Mouse (Mus musculus) MEL (cell line): ENCODE data around the gene Kcnb1. TPM values are rescaled to one million over a fixed set of nuclear protein-coding genes. Genes with fewer than 3 reads are reported as not detected.
"Not testable (repeated sequence)": the region's sequence is repeated elsewhere in the genome, so short reads cannot be mapped to it uniquely, and the experiment has no call there.

ENCODE experiments used
- DNase-seq: peaks from one replicate; pipeline ENCODE4 v3.0.0; 2011; ENCODE audit warnings: low read depth, low spot score
- H3K27ac ChIP-seq: 2 replicates; pipeline ENCODE4 v1.5.1; 2012; ENCODE audit warnings: low read depth, mild to moderate bottlenecking, control low read depth, low read length, moderate library complexity; ENCODE audit not compliant: control insufficient read depth
- H3K27me3 ChIP-seq, 2 experiments: fragments of 150-350 bp in 1 of 2; sonication (generic) in 1 of 2; 2 replicates each; pipeline ENCODE4 v1.6.1; 2012; ENCODE audit warnings: low read length in 2 of 2, mild to moderate bottlenecking in 2 of 2, improper control_type of control experiment in 1 of 2, moderate library complexity in 1 of 2; ENCODE audit not compliant: insufficient read depth in 2 of 2, control insufficient read depth in 1 of 2
- H3K36me3 ChIP-seq, 2 experiments: 2 replicates each; pipeline ENCODE4 v1.6.1; 2012 to 2014; ENCODE audit warnings: low read length in 2 of 2, improper control_type of control experiment in 1 of 2, inconsistent platforms in 1 of 2, mild to moderate bottlenecking in 1 of 2; ENCODE audit not compliant: insufficient read depth in 2 of 2, control insufficient read depth in 1 of 2
- H3K4me1 ChIP-seq, 2 experiments: fragments of 150-350 bp in 1 of 2; sonication (generic) in 1 of 2; 2 replicates each; pipeline ENCODE4 v1.6.1; 2012; ENCODE audit warnings: low read length in 2 of 2, improper control_type of control experiment in 1 of 2, mild to moderate bottlenecking in 1 of 2; ENCODE audit not compliant: insufficient read depth in 2 of 2, control insufficient read depth in 1 of 2
- H3K4me3 ChIP-seq, 2 experiments: fragments of 150-350 bp in 1 of 2; sonication (generic) in 1 of 2; 2 replicates each; pipeline ENCODE4 v1.5.1; 2012; ENCODE audit warnings: low read depth in 2 of 2, low read length in 2 of 2, mild to moderate bottlenecking in 2 of 2, moderate library complexity in 2 of 2, control low read depth in 1 of 2, improper control_type of control experiment in 1 of 2; ENCODE audit not compliant: control insufficient read depth in 1 of 2, insufficient read depth in 1 of 2
- H3K79me2 ChIP-seq: 2 replicates; pipeline ENCODE4 v1.6.1; 2012; ENCODE audit warnings: mild to moderate bottlenecking, low read length, moderate library complexity; ENCODE audit not compliant: control insufficient read depth, poor library complexity, insufficient read depth
- H3K9ac ChIP-seq: 2 replicates; pipeline ENCODE4 v1.6.1; 2012; ENCODE audit warnings: low read depth, mild to moderate bottlenecking, control low read depth, low read length, moderate library complexity; ENCODE audit not compliant: control insufficient read depth, poor library complexity, severe bottlenecking
- H3K9me3 ChIP-seq: fragments of 150-350 bp; sonication (generic); replicated peaks from 2 replicates; pipeline ENCODE4 v1.6.1; 2012; ENCODE audit warnings: mild to moderate bottlenecking, low read length, improper control_type of control experiment, moderate library complexity; ENCODE audit not compliant: insufficient read depth
- CTCF ChIP-seq, 3 experiments: IDR thresholded peaks in 2 of 3; conservative IDR thresholded peaks in 1 of 3; 2 replicates each; pipeline ENCODE4 v1.5.1; 2011 to 2012; ENCODE audit warnings: low read length in 3 of 3, low read depth in 2 of 3, mild to moderate bottlenecking in 2 of 3, improper control_type of control experiment in 1 of 3, inconsistent platforms in 1 of 3, mixed read lengths in 1 of 3, moderate library complexity in 1 of 3; ENCODE audit not compliant: control insufficient read depth in 1 of 3, insufficient read depth in 1 of 3, poor library complexity in 1 of 3, severe bottlenecking in 1 of 3
- E2F4 ChIP-seq: IDR thresholded peaks from 2 replicates; pipeline ENCODE4 v1.6.1; 2011; ENCODE audit warnings: low read depth, low read length, improper control_type of control experiment, borderline replicate concordance
- EP300 ChIP-seq, 2 experiments: IDR thresholded peaks; 2 replicates each; pipeline ENCODE4 v1.6.1; 2011; ENCODE audit warnings: improper control_type of control experiment in 2 of 2, low read length in 2 of 2, low read depth in 1 of 2, mild to moderate bottlenecking in 1 of 2
- ETS1 ChIP-seq: IDR thresholded peaks from 2 replicates; pipeline ENCODE4 v1.6.1; 2012; ENCODE audit warnings: low read depth, mild to moderate bottlenecking, inconsistent platforms, low read length, improper control_type of control experiment, moderate library complexity
- GABPA ChIP-seq: IDR thresholded peaks from 2 replicates; pipeline ENCODE4 v1.6.1; 2012; ENCODE audit warnings: low read depth, mild to moderate bottlenecking, inconsistent platforms, low read length, improper control_type of control experiment, moderate library complexity
- GATA1 ChIP-seq: IDR thresholded peaks from 2 replicates; pipeline ENCODE4 v1.6.1; 2011; ENCODE audit warnings: low read depth, low read length, improper control_type of control experiment
- HCFC1 ChIP-seq: IDR thresholded peaks from 2 replicates; pipeline ENCODE4 v1.6.1; 2012; ENCODE audit warnings: low read depth, mild to moderate bottlenecking, inconsistent platforms, low read length, improper control_type of control experiment, moderate library complexity
- MAFK ChIP-seq: IDR thresholded peaks from 2 replicates; pipeline ENCODE4 v1.6.1; 2011; ENCODE audit warnings: low read depth, mild to moderate bottlenecking, low read length, improper control_type of control experiment, borderline replicate concordance
- MAZ ChIP-seq: IDR thresholded peaks from 2 replicates; pipeline ENCODE4 v1.6.1; 2012; ENCODE audit warnings: low read depth, mild to moderate bottlenecking, inconsistent platforms, low read length, improper control_type of control experiment
- MEF2A ChIP-seq: IDR thresholded peaks from 2 replicates; pipeline ENCODE4 v1.6.1; 2014; ENCODE audit warnings: low read depth, mild to moderate bottlenecking, inconsistent platforms, low read length, improper control_type of control experiment; ENCODE audit not compliant: poor library complexity, insufficient replicate concordance, severe bottlenecking; ENCODE audit errors: extremely low read depth
- MXI1 ChIP-seq: IDR thresholded peaks from 2 replicates; pipeline ENCODE4 v1.6.1; 2011; ENCODE audit warnings: mild to moderate bottlenecking, low read depth, low read length, improper control_type of control experiment
- MYC ChIP-seq: IDR thresholded peaks from 2 replicates; pipeline ENCODE4 v1.6.1; 2011; ENCODE audit warnings: low read depth, mild to moderate bottlenecking, low read length, improper control_type of control experiment, moderate library complexity
- NELFE ChIP-seq: IDR thresholded peaks from 2 replicates; pipeline ENCODE4 v1.6.1; 2011; ENCODE audit warnings: low read depth, low read length, improper control_type of control experiment
- POLR2A ChIP-seq, 2 experiments: IDR thresholded peaks; 2 replicates each; pipeline ENCODE4 v1.6.1; 2011 to 2012; ENCODE audit warnings: low read length in 2 of 2, mild to moderate bottlenecking in 2 of 2, control low read depth in 1 of 2, improper control_type of control experiment in 1 of 2, low read depth in 1 of 2, moderate library complexity in 1 of 2; ENCODE audit not compliant: control insufficient read depth in 1 of 2, insufficient read depth in 1 of 2, poor library complexity in 1 of 2
- POLR2AphosphoS2 ChIP-seq: IDR thresholded peaks from 2 replicates; pipeline ENCODE4 v1.6.1; 2011; ENCODE audit warnings: low read length, improper control_type of control experiment
- POLR2AphosphoS5 ChIP-seq: IDR thresholded peaks from 2 replicates; pipeline ENCODE4 v1.6.1; 2012; ENCODE audit warnings: low read depth, borderline replicate concordance, mild to moderate bottlenecking, inconsistent platforms, low read length, moderate library complexity, mixed read lengths
- RAD21 ChIP-seq: IDR thresholded peaks from 2 replicates; pipeline ENCODE4 v1.6.1; 2011; ENCODE audit warnings: mild to moderate bottlenecking, low read depth, low read length, improper control_type of control experiment
- RCOR1 ChIP-seq: IDR thresholded peaks from 2 replicates; pipeline ENCODE4 v1.6.1; 2012; ENCODE audit warnings: low read depth, mild to moderate bottlenecking, inconsistent platforms, low read length, improper control_type of control experiment
- SMC3 ChIP-seq: IDR thresholded peaks from 2 replicates; pipeline ENCODE4 v1.6.1; 2011; ENCODE audit warnings: low read depth, low read length, improper control_type of control experiment
- TBP ChIP-seq: IDR thresholded peaks from 2 replicates; pipeline ENCODE4 v1.8.0; 2011; ENCODE audit warnings: low read depth, low read length, improper control_type of control experiment
- TCF12 ChIP-seq: IDR thresholded peaks from 2 replicates; pipeline ENCODE4 v1.6.1; 2014; ENCODE audit warnings: low read depth, mild to moderate bottlenecking, inconsistent platforms, low read length, improper control_type of control experiment, moderate library complexity
- UBTF ChIP-seq: IDR thresholded peaks from 2 replicates; pipeline ENCODE4 v1.6.1; 2012; ENCODE audit warnings: low read depth, mild to moderate bottlenecking, inconsistent platforms, low read length, improper control_type of control experiment, moderate library complexity, borderline replicate concordance; ENCODE audit not compliant: insufficient read depth
- USF1 ChIP-seq: IDR thresholded peaks from 2 replicates; pipeline ENCODE4 v1.6.1; 2014; ENCODE audit warnings: low read depth, mild to moderate bottlenecking, inconsistent platforms, low read length, improper control_type of control experiment, moderate library complexity
- ZKSCAN1 ChIP-seq: IDR thresholded peaks from 2 replicates; pipeline ENCODE4 v1.6.1; 2012; ENCODE audit warnings: low read depth, mild to moderate bottlenecking, inconsistent platforms, low read length, improper control_type of control experiment, moderate library complexity
- ZMIZ1 ChIP-seq: IDR thresholded peaks from 2 replicates; pipeline ENCODE4 v1.6.1; 2012; ENCODE audit warnings: low read depth, mild to moderate bottlenecking, inconsistent platforms, low read length, improper control_type of control experiment, moderate library complexity
- ZNF384 ChIP-seq: IDR thresholded peaks from 2 replicates; pipeline ENCODE4 v1.6.1; 2012; ENCODE audit warnings: low read depth, mild to moderate bottlenecking, inconsistent platforms, low read length, improper control_type of control experiment
- polyA plus RNA-seq, 2 experiments: library from polyadenylated mRNA; stranded (reverse) in 1 of 2; unstranded in 1 of 2; fragments of >175 nt in 1 of 2; fragments of >200 nt in 1 of 2; gene quantifications; 2 replicates each; pipeline versions ENCODE4 v1.2.1 to v1.2.4; 2012; ENCODE audit warnings: low replicate concordance in 2 of 2, low read depth in 1 of 2; ENCODE audit not compliant: insufficient read length in 2 of 2, insufficient read depth in 1 of 2, missing spikeins in 1 of 2
- total RNA-seq: library from RNA; depleted of rRNA; stranded (reverse); fragments of 300-350 nt; gene quantifications from 2 replicates; pipeline ENCODE4 v1.2.3, GENCODE M21; 2012

Kcnb1 gene
- total and polyA plus RNA-seq, 3 experiments: 0.39 to 3.6 TPM; not detected in 1

GRCm38 (mm10) chr2:167208984-167209383, 19.0 kb upstream of the Kcnb1 start:
- H3K9ac ChIP-seq: no peak overlapping the region
- H3K4me3 ChIP-seq: no peak overlapping the region
- H3K36me3 ChIP-seq: no peaks in the 10 kb centered on the region
- H3K9me3 ChIP-seq: no peaks in the 10 kb centered on the region
- H3K27ac ChIP-seq: no peak overlapping the region
- H3K4me1 ChIP-seq: no peaks in the 10 kb centered on the region
- no peak for DNase-seq
- no peaks in the 10 kb centered on the region for H3K79me2 ChIP-seq
- TF ChIP-seq ZKSCAN1: no peak
- no peak for TF ChIP-seq POLR2AphosphoS5
- no peak for TF ChIP-seq UBTF
- no peak for TF ChIP-seq E2F4
- no peak for TF ChIP-seq GABPA
- TF ChIP-seq MAZ: no peak
- TF ChIP-seq MEF2A: no peak
- TF ChIP-seq USF1: no peak
- no peak for TF ChIP-seq MAFK
- TF ChIP-seq NELFE: no peak
- TF ChIP-seq ETS1: no peak
- no peak for TF ChIP-seq TCF12
- no peak for TF ChIP-seq ZMIZ1
- TF ChIP-seq SMC3: no peak
- no peak for TF ChIP-seq MYC
- no peaks in the 10 kb centered on the region for H3K27me3 ChIP-seq

GRCm38 (mm10) chr2:167205918-167206629, 16.1 kb upstream of the Kcnb1 start:
- Histone ChIP-seq H3K79me2 (no peaks in the 10 kb centered on the region), H3K36me3 (no peaks in the 10 kb centered on the region), H3K27ac (no peak overlapping the region), H3K4me1 (no peaks in the 10 kb centered on the region), H3K27me3 (no peaks in the 10 kb centered on the region), H3K4me3 (no peak overlapping the region), H3K9ac (no peak overlapping the region), H3K9me3 (no peaks in the 10 kb centered on the region)
- DNase-seq: no peak
- no peak for TF ChIP-seq EP300 (IDR thresholded peaks at IDR 0.05; ENCODE audit: low read depth in 1 of 2, low read length in 2 of 2)
- TF ChIP-seq RCOR1: no peak
- no peak for TF ChIP-seq USF1
- TF ChIP-seq GATA1: no peak
- TF ChIP-seq MXI1: no peak
- TF ChIP-seq TBP: no peak
- TF ChIP-seq CTCF (IDR thresholded peaks at IDR 0.05 in 2 of 3, conservative IDR thresholded peaks at IDR 0.05 in 1 of 3; ENCODE audit: control insufficient read depth in 1 of 3, insufficient read depth in 1 of 3, low read depth in 2 of 3, low read length in 3 of 3, poor library complexity in 1 of 3, severe bottlenecking in 1 of 3): no peak
- no peak for TF ChIP-seq ZNF384
- TF ChIP-seq NELFE: no peak
- TF ChIP-seq TCF12: no peak
- no peak for TF ChIP-seq HCFC1
- no peak for TF ChIP-seq RAD21
- TF ChIP-seq POLR2AphosphoS2: no peak
- TF ChIP-seq POLR2A (IDR thresholded peaks at IDR 0.05; ENCODE audit: control insufficient read depth in 1 of 2, insufficient read depth in 1 of 2, low read depth in 1 of 2, low read length in 2 of 2, poor library complexity in 1 of 2): no peak

GRCm38 (mm10) chr2:167204686-167205085, 14.7 kb upstream of the Kcnb1 start:
- H3K79me2 ChIP-seq, H3K4me3 ChIP-seq, H3K27ac ChIP-seq, H3K27me3 ChIP-seq, H3K4me1 ChIP-seq, DNase-seq, H3K9ac ChIP-seq, H3K36me3 ChIP-seq, H3K9me3 ChIP-seq: not testable (repeated sequence)
